Mouse (Mus musculus) liver, embryonic 12.5 days (tissue): ENCODE measurements around the gene Gm17654. TPM values are rescaled to one million over a fixed set of nuclear protein-coding genes. Genes with fewer than 3 reads are reported as not detected.

Experiments used
- polyA plus RNA-seq: library from polyadenylated mRNA; unstranded; fragments of >200 nt; fragmentation: Nextera tagmentation; extraction: Ambion mirVana; gene quantifications from 2 replicates; pipeline ENCODE4 v1.2.1, GENCODE M21; 2016

The Gm17654 gene
- polyA plus RNA-seq, 1 experiment from 2014 or later = not detected

Other genes with a start within 250 kb of the Gm17654 start
- not detected in 2 replicates for gene 1700001F09Rik, start 231.3 kb downstream of the Gm17654 start, polyA plus RNA-seq
- not detected in 2 replicates for gene Gm8138, start 162.8 kb downstream of the Gm17654 start, polyA plus RNA-seq
- not detected in 2 replicates for gene Gm5799, start 35.6 kb downstream of the Gm17654 start, polyA plus RNA-seq
- not detected in 2 replicates for gene Gm10375, start 28.9 kb upstream of the Gm17654 start, polyA plus RNA-seq
- gene Gm8165, start 98.1 kb upstream of the Gm17654 start, polyA plus RNA-seq = not detected in 2 replicates
- gene Gm7324, start 118.7 kb upstream of the Gm17654 start, polyA plus RNA-seq = 0.77 and 1.2 TPM in 2 replicates
- not detected in 2 replicates for gene Gm16506, start 148.3 kb upstream of the Gm17654 start, polyA plus RNA-seq
- not detected in 2 replicates for gene Gm6526, start 168.7 kb upstream of the Gm17654 start, polyA plus RNA-seq
- gene Gm8180, start 205.6 kb upstream of the Gm17654 start, polyA plus RNA-seq = not detected in 2 replicates